Mouse (Mus musculus) cerebellum, adult 8-10 months (tissue): Measurements from ENCODE around the gene Akr1b10.
"Not testable (repeated sequence)": the region's sequence is repeated elsewhere in the genome, so short reads cannot be mapped to it uniquely, and the experiment has no call there.

Experiments used
- DNase-seq: peaks from one replicate; pipeline ENCODE4 v3.0.0; 2022

The Akr1b10 gene

DNA sequence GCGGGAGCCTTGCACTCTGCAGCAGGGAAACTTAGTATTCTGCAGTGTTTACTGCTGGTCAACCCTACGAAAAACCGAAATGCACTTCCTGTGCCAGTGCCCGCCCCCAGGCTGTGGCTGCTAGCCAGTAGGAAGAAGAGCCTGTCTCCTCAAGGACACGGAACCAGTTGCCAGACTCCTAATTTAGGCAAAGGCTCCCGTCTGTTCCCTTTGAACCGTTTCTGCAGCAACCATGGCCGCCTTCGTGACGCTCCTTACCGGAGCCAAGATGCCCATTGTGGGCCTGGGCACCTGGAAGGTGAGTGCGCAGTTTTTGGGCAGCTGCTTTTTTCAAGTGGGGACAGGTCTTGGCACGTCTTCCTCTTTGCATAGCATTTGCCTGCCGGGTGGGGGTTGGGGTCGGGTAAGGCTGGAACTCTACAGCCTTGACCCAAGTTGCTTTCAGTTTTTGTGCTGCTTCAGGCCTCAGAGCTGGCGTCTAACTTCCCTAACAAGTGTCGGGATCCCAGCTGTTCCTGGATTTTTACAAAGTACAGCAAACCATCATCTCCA, at the start of gene Akr1b10:
TSS of gene Akr1b10 (plus strand) at position 109 of the 552 bp plus-strand sequence.
- DNase-seq, result peak; percentile 65

DNA sequence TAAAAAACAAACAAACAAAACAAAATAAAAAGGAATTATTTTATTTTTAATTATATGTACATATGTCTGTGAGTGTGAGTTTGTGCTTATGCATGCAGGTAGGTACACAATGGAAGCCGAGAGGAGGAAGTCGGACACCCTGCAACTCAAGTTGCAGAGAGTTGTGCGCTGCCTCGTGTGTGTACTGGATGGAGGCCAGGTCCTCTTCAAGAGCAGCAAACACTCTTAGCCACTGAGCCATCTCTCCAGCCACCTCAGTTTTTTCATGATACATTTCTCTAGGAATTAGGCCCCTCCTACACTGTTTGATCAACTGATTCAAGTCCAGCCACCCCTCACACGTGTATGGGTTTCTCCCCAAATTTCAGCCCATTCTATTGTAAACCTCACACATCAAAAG, 49.3 kb upstream of the Akr1b10 start:
- DNase-seq, result no peak

DNA sequence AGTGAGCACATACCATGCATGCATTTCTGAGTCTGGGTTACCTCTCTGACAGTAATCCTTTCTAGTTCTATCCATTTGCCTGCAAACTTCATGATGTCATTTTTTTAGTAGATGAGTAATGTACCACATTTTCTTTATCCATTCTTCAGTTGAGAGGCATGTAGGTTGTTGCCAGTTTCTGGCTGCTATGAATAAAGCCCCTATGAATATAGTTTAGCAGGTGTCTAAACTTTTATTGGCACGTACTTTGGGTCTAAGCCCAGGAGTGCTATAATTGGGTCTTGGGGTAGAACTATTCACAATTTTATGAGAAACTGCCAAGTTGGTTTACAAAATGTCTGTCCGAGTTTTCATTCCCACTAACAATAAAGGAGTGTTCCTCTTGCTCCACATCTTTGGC, 46.2 kb upstream of the Akr1b10 start:
- no peak for DNase-seq

DNA sequence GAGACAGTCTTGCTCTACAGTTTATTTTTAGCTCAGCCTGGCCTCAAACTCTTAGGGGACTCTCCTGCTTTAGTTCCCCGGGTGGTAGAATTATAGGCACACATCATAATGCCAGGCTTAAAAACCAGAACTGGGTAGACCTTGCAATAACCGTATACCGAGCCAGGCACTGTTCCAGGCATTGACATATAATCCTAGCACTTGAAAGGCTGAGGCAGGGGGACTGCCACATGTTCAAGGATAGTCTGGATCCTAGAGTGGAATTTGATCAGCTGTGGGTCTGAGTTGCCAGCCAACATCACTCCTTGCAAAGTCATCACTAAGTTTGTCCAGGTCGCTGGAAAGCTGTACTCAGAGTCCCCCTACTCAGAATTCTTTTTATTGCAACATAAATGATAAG, 42.0 kb upstream of the Akr1b10 start:
- DNase-seq, result no peak

DNA sequence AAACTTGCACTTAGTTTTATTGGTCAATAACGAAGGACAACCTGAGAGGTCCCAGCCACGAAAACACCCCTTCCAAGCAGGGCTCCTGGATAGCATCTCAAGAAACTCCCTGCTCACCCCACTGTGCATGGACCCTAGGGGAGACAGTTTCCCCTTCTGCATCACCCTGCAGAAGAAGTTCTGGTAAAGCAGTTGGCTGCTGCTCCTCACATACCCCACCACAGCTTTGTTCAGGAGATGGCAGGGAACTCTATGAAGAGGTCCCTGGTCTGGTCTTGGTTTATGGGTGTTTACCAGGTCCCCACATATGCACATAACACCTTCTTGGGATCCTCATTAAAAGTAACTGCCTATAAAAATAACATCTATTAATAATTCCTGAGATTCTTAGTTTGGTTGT, 41.5 kb upstream of the Akr1b10 start:
- DNase-seq, result no peak

DNA sequence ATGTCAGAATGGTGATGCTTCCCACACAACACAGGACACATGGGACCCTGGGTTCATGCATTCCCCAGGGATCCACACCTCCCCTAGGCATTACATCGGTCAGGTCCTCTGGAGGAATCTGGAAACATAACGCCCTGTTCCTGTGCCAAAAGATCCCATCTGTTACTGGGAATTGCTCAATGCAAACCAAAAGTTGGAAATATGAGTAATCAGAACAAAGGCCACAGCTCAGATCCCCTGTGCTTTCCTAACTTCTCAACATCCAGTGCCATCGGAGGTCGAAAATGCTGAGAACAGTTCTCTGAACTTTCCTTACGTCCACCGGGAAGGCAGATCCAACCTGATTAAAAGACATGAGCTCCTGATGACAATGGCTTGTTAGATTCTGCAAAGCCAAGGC, 40.6 kb upstream of the Akr1b10 start:
- DNase-seq, result no peak

DNA sequence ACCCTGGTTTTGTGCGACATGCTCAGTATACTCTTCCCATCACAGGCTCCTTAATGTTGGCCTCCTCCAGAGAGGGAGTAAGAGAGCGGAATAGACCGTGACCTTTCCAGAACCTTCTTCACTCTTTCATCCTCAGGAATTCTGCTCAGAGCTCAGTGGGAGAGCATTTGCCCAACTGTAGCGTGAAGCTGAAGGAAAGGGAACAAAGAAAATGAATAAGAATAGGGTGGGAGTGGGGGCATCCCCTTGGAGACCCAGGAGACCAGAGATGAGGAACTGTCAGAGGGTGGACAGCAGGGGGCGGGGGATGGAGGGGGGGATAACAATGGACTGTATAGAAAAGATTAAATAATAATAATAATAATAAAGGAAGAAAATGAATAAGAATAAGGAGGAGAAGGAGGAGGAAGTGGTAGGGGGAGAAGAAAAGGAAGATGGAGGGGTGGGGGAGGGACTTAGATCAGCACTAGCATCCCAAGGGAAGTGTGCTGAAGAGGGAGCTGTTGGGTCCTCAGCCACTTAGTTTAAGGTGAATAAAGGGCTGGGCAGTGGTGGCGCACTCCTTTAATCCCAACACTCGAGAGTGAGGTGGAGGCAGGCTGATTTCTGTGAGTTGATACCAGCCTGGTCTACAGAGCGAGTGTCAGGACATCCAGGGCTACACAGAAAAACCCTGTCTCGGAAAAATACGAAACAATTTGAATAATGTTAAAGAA, 39.7 kb upstream of the Akr1b10 start:
- no peak for DNase-seq

DNA sequence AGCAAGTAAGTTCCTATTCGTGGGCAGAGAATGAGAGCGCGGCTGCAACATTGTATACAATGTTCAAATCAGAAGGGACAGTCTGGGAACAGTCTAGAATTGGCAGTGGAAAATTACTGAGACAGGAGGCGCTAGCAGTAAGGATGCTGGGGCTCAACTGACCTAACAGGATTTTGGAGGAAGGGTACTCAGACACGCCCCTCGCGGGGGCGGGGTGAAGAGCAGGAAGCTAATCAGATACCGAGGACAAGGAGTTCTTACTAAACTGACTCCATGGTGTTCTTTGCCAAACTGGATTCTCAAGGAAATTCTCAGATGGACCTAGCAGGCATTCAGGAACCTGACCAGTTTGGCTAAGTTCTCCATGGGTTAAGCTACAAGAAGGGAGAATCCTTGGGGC, 39.1 kb upstream of the Akr1b10 start:
- no peak for DNase-seq

DNA sequence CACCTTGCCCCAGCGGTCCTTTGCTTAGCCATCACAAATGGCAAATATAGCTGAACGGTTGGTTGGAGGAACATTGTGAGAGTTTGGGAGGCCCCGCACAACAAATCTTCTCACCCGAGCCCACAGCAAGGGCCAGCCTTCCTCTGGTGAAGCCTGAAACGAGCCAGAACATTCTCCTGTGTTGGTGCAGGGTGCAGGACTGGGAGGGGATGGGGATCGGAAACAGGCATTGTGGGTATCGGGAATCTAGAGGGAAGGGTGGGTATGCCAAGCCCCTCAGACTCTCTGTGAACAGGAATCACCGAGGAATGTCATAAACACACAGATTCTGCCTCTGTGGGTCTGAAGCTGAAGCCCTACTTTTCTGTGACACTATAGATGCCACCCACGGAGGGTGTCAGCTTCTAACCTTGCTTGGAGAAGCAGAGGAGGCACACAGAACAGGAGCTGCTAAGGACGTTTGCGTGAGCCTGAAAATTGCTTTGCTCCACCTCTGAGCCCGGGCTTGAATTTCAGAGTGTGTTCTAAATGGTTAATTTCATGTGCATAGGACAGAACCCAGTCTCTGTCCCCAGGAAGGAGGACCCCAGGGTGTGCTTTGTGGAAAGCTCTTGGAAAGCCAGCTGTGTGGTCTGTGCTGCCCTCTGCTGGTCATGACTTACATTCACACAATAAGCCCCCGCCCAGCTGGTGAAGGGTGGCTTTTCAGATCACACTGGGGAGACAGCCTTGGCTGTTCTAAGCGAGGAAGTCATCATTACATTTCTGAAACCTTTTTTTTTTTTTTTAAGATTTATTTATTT, 37.7 kb upstream of the Akr1b10 start:
- peak; percentile 44 for DNase-seq

DNA sequence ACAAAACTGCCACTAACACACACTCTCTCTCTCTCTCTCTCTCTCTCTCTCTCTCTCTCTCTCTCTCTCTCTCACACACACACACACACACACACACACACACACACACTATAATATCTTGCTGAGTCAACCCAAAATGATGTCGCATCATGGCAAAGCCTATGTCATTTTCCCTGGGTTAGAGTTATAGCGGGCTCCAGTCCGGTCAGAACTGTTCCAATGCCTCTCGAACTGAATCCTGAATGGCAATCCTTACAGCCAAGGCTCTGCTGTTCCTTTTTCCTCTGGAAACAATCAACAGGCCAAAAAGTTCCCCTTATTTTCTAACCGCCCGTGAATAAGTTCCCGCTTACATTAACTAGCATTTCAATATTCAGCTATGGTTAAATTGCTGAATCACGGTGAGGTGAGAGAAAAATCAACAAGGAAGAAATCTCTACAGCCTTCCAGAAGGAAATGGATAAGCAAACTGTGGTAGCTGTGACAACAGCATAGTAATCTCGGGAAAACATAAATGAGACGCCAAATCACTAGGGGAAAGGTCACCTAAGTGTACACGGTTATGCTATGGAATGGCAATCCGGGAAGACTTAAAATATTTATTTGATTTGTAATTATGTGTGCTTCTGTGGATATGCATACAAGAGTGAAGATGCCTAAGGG, 33.9 kb upstream of the Akr1b10 start:
- DNase-seq, result no peak

DNA sequence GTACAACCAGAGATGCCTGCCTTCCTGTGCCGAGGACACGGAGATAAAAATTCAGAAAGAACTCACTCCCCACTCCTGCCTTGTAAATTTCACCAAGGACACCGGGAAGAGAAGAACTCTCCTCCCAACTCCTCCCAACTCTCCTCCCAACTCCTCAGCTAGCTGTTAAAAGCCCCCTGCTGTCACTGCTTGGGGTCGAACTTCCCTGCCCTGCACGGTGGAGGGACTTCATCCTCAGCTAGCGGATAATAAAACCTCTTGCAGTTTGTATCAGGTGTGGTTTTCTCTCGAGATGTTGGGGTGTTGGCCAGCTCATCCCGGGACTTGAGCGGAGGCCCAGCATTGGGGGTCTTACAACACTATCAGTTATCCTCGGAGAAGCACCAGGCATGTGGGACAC, 32.5 kb upstream of the Akr1b10 start:
- not testable (repeated sequence) for DNase-seq

DNA sequence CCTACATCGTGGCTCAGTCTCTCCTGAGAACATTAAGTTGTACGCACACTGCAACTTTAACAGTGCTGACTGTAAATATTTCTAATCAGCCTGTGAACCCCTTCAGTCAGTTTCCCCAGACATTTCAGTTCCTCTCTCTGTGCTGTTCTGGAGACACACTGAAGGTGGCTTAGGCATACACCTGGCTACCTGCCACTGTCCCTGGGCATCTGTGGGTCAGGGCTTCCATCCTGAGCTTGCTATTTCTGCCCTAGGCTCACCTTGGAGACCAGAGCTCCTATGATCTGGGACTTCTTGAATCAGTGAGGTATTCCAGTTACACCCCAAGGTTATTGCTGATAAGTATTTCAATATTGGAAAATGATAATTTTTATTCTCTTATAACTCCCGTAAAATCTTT, 31.6 kb upstream of the Akr1b10 start:
- DNase-seq, result no peak

DNA sequence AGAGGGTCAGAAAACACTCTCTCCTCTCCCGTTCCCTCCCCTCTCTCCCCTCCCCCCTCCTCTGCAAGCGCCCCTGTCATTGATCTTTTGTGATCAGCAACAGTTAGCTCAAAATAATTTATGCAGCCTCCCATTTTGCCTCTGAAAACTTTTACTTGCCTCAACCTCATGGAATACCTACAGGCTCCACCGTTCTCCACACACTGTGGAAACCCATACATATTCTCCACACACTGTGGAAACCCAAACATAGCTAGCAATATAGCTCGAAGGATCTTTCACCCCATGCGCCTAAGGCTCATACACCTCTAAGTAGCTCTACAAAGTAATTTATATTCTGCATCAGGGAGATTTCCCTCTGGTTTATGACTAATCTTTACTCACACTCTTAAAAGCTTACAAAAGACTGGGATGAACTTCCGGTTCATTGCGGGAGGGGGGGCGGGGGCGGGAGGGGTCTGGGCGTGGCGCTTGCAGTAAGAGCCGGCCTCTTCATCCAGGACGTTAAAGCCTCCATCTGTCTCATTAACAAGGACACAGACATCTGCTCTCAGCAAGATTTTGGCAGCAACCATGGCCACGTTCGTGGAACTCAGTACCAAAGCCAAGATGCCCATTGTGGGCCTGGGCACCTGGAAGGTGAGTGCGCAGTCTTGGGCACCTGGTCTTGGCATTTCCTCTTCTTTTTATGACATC, 30.2 kb upstream of the Akr1b10 start, which contains the start of gene Akr1b8:
TSS of gene Akr1b8 (plus strand) at position 462 of the 696 bp plus-strand sequence.
- DNase-seq, result peak; percentile 63

DNA sequence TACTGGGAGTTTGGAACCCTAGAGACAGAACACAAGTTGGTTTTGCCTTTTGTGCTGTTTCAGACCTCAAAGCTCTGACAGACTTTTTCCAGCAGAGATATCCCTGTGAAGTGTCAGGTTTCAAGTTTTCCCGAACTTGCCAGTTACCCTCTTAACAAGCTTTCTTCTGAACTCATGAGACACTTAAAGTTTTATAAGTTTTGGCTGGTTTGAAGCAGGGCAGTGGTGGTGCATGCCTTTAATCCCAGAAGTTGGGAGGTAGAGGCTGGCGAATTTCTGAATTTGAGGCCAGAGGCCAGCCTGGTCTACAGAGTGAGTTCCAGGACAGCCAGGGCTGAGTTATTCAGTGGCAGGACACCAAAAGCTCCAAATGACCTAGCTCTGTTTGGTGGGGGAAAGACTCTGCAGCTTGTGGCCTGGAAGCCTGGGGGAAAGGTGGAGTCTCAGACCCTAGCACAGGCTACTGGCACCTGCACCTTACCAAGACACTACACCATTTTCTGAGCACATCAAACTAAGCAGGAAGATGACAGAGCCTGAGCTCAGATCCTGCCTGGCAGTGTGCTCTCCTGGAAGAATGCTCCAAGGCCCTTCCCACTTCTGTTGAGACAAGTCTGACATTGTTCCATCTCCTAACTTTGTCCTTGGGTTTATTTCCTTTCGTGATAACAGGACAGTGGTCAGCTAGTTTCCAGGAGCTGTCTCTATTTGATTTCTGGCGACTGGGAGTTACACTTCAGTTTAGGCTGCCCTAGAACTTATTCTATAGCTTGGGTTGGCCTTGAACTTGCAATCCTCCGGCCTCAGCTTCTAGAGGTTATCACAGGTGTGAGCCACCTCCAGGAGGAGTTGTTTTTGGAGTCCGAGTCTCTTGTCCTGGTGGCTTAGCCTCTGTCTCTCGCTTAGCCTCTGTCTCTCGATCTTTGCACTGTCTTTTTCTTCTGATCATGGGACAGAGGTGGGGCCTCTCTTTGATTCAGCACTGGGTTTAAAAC, 29.4 kb upstream of the Akr1b10 start:
- DNase-seq, result no peak

DNA sequence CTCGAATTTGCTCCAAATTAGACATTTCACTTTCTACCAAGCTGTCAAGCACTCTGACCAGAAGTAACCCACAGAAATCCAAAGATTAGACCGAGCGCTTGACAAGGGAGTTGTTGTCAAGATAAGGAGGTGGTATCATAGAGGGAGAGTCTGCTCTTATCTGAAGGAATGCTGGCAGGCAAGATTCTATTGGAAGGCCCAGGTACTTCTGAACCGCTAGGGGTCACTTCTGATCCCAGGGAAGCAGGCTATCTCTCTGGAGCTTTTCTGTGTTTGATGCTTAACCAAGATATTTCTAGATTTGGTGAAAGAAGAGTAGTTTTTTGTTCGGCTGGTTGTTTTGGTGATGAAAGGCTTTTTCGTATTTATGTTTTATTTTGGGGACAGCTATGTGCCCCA, 28.7 kb upstream of the Akr1b10 start:
- no peak for DNase-seq

DNA sequence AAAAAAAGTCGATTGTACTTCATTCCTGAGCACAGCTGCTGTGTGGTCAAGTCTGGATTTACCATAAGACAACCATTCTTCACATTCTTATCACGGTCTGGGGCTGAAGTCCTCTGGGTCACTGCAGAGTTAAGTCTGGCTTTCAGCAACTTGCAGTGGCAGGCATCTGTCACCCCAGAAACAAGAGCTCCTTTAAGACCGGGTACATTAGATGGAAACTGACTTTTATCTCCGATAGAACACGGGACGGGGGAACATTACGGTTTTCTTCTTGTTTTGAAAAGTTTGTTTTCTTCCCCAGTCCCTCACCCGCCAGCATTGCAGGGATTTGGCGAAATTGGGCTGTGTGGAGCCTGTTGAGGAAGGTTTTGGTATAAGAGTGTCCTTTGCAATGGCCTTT, 28.2 kb upstream of the Akr1b10 start:
- no peak for DNase-seq

DNA sequence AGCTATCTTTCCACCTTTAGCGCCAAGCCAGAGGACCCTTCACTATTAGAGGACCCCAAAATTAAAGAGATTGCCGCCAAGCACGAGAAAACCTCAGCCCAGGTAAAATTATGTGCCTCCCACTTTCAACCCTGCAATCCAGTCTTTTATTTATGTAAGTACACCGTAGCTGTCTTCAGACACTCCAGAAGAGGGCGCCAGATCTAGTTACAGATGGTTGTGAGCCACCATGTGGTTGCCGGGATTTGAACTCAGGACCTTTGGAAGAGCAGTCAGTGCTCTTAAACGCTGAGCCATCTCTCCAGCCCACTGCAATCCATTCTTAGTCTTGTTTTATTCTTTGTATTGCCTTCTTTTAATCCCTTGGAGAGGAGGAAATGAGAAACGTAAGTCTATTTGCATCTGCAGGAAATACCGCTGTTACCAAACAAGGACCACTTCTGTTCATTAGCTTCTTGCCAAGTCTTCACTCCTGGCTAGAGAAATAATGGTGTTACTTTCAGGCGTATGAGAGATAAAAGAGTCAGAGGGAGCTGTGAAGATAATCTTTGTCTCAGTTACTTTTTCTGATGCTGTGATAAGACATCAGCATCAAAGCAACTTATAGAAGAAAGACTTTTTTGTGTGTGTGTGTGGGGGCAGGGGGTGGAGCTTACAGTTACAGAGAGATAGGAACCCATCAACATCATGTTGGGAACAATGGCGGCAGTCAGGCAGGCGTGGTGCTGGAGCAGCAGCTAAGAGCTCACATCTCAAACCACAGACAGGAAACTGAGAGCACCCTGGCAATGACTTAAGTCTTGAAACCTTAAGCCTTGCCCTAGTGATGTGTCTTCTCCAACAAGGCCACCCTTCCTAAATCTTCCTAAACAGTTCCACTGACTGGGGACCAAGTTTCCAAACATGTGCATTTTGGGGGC, 19.5 kb upstream of the Akr1b10 start:
- DNase-seq, result no peak

DNA sequence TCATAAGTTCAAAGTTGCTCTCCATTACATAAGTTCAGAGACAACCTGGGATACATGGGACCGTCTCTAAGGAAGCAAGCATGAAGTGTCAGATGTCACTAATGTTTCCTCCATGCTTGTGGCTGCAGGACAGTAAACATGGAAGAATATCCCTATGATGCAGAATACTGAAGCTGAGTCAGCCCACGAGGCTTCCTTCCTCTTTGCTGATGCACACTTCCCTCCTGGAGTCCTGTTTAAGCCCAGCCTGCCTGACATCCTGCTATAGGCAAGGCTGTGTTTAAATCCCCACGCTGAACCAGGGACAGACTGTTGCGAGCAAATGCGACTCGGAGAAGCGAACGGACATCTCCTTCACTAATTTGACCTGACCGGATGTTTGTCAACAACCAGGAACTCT, 16.0 kb upstream of the Akr1b10 start:
- no peak for DNase-seq

DNA sequence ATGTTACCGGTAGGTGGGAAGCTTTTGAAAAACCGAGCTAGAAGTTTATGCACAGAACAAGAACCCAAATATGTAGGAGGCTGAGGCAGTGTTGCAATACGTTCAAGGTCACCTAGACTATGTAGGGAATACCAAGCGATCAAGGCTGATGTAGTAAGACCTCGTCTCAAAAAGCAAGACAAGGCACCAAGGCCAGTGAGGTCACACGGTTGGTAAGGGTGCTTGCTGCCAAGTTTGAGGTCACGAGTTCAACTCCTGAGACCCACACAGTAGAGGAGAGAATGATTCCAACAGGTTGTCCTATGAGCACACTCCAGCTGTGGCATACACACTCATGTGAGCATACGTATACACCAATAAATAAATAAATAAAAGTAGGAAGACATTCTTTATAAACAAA, 13.9 kb upstream of the Akr1b10 start:
- no peak for DNase-seq

DNA sequence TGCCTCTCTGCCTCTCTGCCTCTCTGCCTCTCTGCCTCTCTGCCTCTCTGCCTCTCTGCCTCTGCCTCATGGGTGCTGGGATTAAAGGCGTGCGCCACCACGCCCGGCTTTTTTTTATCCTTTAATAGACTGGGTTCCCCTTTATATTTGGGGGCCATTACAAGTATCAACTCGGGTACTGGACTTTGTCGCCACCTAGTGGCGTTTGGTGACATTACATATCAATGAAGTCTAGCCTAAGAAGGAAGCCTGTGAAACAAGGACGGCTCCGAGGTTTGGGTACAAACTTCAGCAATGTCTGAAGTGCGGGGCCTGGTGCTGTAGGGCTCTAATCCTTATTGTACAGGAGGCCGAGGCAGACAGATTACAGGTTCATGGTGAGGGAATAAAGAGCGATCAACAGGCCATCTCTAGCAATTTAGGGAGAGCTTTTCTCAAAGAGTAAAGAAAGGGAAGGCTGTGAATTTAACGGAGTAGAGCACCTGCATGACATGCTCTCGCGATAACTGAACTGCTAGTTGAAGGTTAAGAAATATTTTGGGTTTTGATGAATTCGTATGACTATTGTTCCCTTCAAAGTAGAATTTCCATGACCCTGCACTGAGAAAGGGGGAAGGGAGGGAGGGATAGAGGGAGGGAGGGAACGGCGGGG, 12.2 kb upstream of the Akr1b10 start:
- peak; percentile 77 for DNase-seq
